Mouse (Mus musculus): Measurements from ENCODE around the gene Pik3r2. TPM values are rescaled to one million over a fixed set of nuclear protein-coding genes. Genes with fewer than 3 reads are reported as not detected.

Pik3r2 gene
- polyA plus RNA-seq, 1 experiment from 2014 or later: 27.3 TPM

DNA sequence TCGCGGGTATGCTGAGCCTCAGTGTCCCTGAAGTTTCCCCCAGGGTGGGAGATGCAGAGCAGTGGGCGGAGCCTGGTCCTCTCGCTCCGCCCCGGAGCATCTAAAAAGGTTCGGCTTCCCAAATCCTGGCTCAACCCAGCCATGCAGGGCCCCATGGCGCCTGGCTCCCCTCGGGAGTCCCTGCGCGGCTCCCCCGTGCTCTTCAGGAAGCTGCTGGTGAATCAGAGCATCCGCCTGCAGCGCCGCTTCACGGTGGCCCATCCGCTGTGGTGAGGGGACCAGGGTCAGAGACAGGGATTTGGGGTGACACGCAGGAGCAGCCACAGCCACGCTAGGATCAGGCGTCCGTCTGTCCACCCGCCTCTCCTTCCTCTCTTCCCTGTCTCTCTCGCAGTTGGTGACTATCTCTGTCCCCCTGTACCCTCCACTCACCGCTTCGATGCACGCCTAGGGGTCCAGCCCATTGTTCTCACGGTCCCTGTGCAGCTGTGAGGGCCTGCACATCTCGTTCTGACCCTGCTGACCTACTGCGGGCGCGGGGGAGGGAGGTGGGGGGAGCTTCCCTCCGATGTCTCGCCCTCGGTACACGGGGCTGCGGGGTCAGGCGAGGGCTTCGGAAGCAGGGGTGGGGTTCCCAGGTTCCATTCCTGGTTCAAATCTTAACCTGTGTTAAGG is 33.4 kb downstream of the Pik3r2 start:
- ATAC-seq: peak; percentile 23; the same call in 1 of the 2 replicates
- Histone ChIP-seq H3K36me3 (no peaks in the 10 kb centered on the region), H3K9me3 (replicated peaks) (no peaks in the 10 kb centered on the region), H3K27me3 (replicated peaks) (peaks cover 97% of the 10 kb centered on the region), H3K4me2 (peak overlapping the region; percentile 53), H3K4me3 (peak overlapping the region; percentile 26; the same call in 1 of the 2 replicates), H3K27ac (no peak overlapping the region), H3K4me1 (peaks cover 13% of the 10 kb centered on the region), H3K9ac (no peak overlapping the region)
- 4% methylated on average over 38 of the region's 38 CpGs for WGBS (ENCODE audit: insufficient replicate concordance)

- no peaks in the 10 kb centered on the region for H3K9me3 ChIP-seq (replicated peaks)
- no peak for ATAC-seq
- no peaks in the 10 kb centered on the region for H3K36me3 ChIP-seq
- H3K4me3 ChIP-seq: no peak overlapping the region
- WGBS (ENCODE audit: insufficient replicate concordance): 60% methylated on average over 11 of the region's 11 CpGs
- peaks cover 13% of the 10 kb centered on the region for H3K4me1 ChIP-seq
- no peak overlapping the region for H3K4me2 ChIP-seq
- peaks cover 97% of the 10 kb centered on the region for H3K27me3 ChIP-seq (replicated peaks)
- H3K27ac ChIP-seq: no peak overlapping the region
- no peak overlapping the region for H3K9ac ChIP-seq
Measured at GRCm38 (mm10) chr8:70742176-70742575, 34.3 kb downstream of the Pik3r2 start.

DNA sequence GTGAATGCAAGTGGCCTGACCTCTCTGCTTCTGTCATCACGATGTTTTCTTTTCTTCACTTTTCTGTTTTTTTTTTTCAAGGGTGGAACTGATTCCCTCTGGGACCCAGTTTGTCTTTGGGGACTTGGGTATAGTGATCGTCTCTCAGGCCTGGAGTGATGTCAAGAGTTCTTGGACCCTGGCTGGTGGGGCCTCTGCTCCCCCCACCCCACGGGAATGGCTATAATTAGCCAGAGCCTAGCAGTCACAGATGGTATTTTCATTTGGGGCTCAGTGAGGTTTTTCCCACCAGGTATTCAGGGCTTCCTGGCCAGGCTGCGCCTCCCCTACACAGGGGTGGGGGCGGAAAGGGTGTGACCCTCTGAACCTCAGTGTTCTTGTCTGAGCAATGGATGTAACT is 34.9 kb downstream of the Pik3r2 start:
- no peak overlapping the region for H3K4me3 ChIP-seq
- 59% methylated on average over 5 of the region's 5 CpGs for WGBS (ENCODE audit: insufficient replicate concordance)
- H3K36me3 ChIP-seq: no peaks in the 10 kb centered on the region
- no peak for ATAC-seq
- no peak overlapping the region for H3K4me2 ChIP-seq
- peaks cover 93% of the 10 kb centered on the region for H3K27me3 ChIP-seq (replicated peaks)
- no peak overlapping the region for H3K9ac ChIP-seq
- H3K9me3 ChIP-seq (replicated peaks): no peaks in the 10 kb centered on the region
- no peak overlapping the region for H3K27ac ChIP-seq
- peaks cover 13% of the 10 kb centered on the region for H3K4me1 ChIP-seq

DNA sequence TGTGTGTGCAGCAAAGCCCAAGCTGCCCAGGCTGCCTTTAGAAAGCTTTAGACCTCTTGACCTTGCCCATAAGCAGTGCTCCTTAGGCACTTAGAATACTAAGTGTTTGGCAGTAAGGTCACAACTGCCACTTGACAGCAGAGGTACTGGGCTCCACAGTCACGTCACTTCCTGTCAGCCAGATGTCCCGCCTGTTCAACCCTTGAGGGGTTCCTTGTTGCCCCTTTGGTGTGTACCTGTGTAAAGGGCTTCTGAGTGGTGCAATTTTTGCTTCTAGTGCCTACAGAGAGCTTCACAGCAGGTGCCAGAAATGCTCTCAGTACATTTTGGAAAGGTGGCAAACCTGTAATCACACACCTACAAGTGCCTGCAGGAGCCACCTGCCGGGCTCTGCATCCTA is 38.3 kb downstream of the Pik3r2 start:
- H3K27me3 ChIP-seq (replicated peaks): peaks cover 65% of the 10 kb centered on the region
- no peaks in the 10 kb centered on the region for H3K9me3 ChIP-seq (replicated peaks)
- H3K4me3 ChIP-seq: no peak overlapping the region
- 37% methylated on average over 3 of the region's 3 CpGs for WGBS (ENCODE audit: insufficient replicate concordance)
- no peak overlapping the region for H3K27ac ChIP-seq
- ATAC-seq: no peak
- no peaks in the 10 kb centered on the region for H3K36me3 ChIP-seq
- H3K4me1 ChIP-seq: peaks cover 4% of the 10 kb centered on the region; the same call in 1 of the 2 replicates
- no peak overlapping the region for H3K9ac ChIP-seq
- no peak overlapping the region for H3K4me2 ChIP-seq

GRCm38 (mm10) chr8:70737705-70738104 is 38.8 kb downstream of the Pik3r2 start:
- no peak for ATAC-seq
- Histone ChIP-seq H3K4me3 (no peak overlapping the region), H3K4me2 (no peak overlapping the region), H3K4me1 (no peaks in the 10 kb centered on the region), H3K27me3 (replicated peaks) (peaks cover 65% of the 10 kb centered on the region), H3K9ac (no peak overlapping the region), H3K9me3 (replicated peaks) (no peaks in the 10 kb centered on the region), H3K27ac (no peak overlapping the region), H3K36me3 (no peaks in the 10 kb centered on the region)
- 54% methylated on average over 5 of the region's 5 CpGs for WGBS (ENCODE audit: insufficient replicate concordance)

- 65% methylated on average over 4 of the region's 4 CpGs for WGBS (ENCODE audit: insufficient replicate concordance)
Measured at GRCm38 (mm10) chr8:70730956-70731355, 45.6 kb downstream of the Pik3r2 start.

GRCm38 (mm10) chr8:70729808-70730475 is 46.6 kb downstream of the Pik3r2 start:
- no peak for ATAC-seq

More at GRCm38 (mm10) chr8:70730956-70731355, 45.6 kb downstream of the Pik3r2 start:
- Histone ChIP-seq H3K9me3 (replicated peaks) (no peaks in the 10 kb centered on the region), H3K4me2 (no peak overlapping the region), H3K4me3 (no peak overlapping the region), H3K4me1 (peaks cover 18% of the 10 kb centered on the region; the same call in 1 of the 2 replicates), H3K27me3 (replicated peaks) (peaks cover 77% of the 10 kb centered on the region), H3K36me3 (no peaks in the 10 kb centered on the region), H3K27ac (no peak overlapping the region), H3K9ac (no peak overlapping the region)
- no peak for ATAC-seq

DNA sequence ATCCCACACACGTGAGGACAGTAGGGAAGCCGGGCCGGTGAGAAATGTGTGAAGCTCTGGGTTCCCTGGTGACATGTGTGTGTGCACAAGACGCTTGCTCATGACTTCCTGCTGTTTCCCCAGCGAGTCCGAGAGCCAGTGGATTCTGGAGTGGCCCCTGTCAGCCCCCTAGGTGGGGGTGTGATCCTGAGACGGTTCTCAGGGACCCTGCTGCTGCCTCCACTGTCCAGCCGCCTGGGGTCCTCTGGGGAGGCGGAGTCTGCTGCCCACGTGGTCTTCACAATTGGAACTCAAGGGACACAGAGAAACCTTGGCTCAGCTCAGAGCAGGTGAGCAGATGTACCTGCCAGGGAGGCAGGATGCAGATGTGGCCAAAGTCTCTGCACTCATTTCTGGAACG is 49.8 kb downstream of the Pik3r2 start:
- Histone ChIP-seq H3K4me1 (peaks cover 18% of the 10 kb centered on the region; the same call in 1 of the 2 replicates), H3K9ac (no peak overlapping the region), H3K27ac (no peak overlapping the region), H3K9me3 (replicated peaks) (no peaks in the 10 kb centered on the region), H3K27me3 (replicated peaks) (peaks cover 76% of the 10 kb centered on the region), H3K4me3 (no peak overlapping the region), H3K36me3 (no peaks in the 10 kb centered on the region), H3K4me2 (no peak overlapping the region)
- no peak for ATAC-seq
- 45% methylated on average over 11 of the region's 11 CpGs for WGBS (ENCODE audit: insufficient replicate concordance)

More at GRCm38 (mm10) chr8:70729808-70730475, 46.6 kb downstream of the Pik3r2 start:
- H3K9ac ChIP-seq: peak overlapping the region; percentile 25; the same call in 1 of the 2 replicates
- no peaks in the 10 kb centered on the region for H3K36me3 ChIP-seq
- H3K4me3 ChIP-seq: peak overlapping the region; percentile 42
- 4% methylated on average over 34 of the region's 34 CpGs for WGBS (ENCODE audit: insufficient replicate concordance)
- H3K27ac ChIP-seq: no peak overlapping the region
- H3K4me1 ChIP-seq: peaks cover 18% of the 10 kb centered on the region; the same call in 1 of the 2 replicates
- H3K27me3 ChIP-seq (replicated peaks): peaks cover 80% of the 10 kb centered on the region
- H3K9me3 ChIP-seq (replicated peaks): no peaks in the 10 kb centered on the region
- H3K4me2 ChIP-seq: peak overlapping the region; percentile 59

DNA sequence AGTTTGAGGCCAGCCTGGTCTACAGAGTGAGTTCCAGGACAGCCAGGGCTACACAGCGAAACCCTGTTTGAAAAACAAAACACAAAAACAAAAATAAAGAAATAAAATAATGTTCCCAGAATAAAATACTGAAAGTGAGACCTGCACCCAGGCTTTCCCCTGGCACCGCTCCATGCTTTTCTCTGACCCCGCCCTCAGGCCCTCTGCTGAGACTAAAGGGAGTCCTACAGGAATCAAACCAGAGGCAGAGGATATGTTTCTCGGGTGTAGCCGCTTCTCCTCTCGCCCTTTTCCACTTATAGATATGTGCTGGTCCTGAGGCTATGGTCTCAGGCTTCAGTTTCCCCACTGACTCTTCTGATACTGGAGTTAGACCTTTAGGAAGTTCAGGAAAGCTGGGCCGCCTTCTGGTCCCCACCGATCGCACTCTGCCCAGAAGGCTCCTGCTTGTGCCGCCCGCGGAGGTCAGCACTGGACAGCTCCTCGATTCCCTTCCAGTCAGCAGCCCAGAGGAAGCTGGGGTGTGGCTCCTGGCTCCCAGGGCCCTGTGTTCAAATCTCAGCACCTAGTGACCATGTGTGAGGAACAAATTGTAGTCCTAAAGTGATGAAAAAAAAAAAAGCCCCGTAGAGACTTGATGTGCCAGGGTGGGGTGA is 50.6 kb downstream of the Pik3r2 start:
- H3K27me3 ChIP-seq (replicated peaks): peaks cover 68% of the 10 kb centered on the region
- ATAC-seq: no peak
- no peaks in the 10 kb centered on the region for H3K36me3 ChIP-seq
- no peak overlapping the region for H3K4me3 ChIP-seq
- H3K9ac ChIP-seq: no peak overlapping the region
- WGBS (ENCODE audit: insufficient replicate concordance): 21% methylated on average over 14 of the region's 14 CpGs
- no peak overlapping the region for H3K4me2 ChIP-seq
- H3K9me3 ChIP-seq (replicated peaks): no peaks in the 10 kb centered on the region
- peaks cover 18% of the 10 kb centered on the region; the same call in 1 of the 2 replicates for H3K4me1 ChIP-seq
- no peak overlapping the region for H3K27ac ChIP-seq

GRCm38 (mm10) chr8:70724216-70724615 is 52.3 kb downstream of the Pik3r2 start:
- Histone ChIP-seq H3K4me3 (no peak overlapping the region), H3K9me3 (replicated peaks) (no peaks in the 10 kb centered on the region), H3K4me2 (no peak overlapping the region), H3K36me3 (no peaks in the 10 kb centered on the region), H3K4me1 (peaks cover 9% of the 10 kb centered on the region; the same call in 1 of the 2 replicates), H3K27ac (peak overlapping the region; percentile 73), H3K27me3 (replicated peaks) (peaks cover 59% of the 10 kb centered on the region), H3K9ac (no peak overlapping the region; the same call in 1 of the 2 replicates)
- WGBS (ENCODE audit: insufficient replicate concordance): 64% methylated on average over 12 of the region's 12 CpGs
- ATAC-seq: 0 out of 2 replicates have a peak, but pooled peaks have one; percentile 1

GRCm38 (mm10) chr8:70723486-70724210 is 52.9 kb downstream of the Pik3r2 start, which contains the start of gene Pde4c:
TSS of gene Pde4c (plus strand) at chr8:70723720.
- Histone ChIP-seq H3K27ac (peak within 1 kb of the TSS; percentile 73), H3K4me2 (no peak within 1 kb of the TSS; the same call in 1 of the 2 replicates), H3K27me3 (replicated peaks) (peaks cover 54% of the 10 kb centered on the region), H3K4me3 (no peak within 1 kb of the TSS), H3K36me3 (no peaks in the 10 kb centered on the region), H3K9ac (no peak within 1 kb of the TSS; the same call in 1 of the 2 replicates), H3K9me3 (replicated peaks) (no peaks in the 10 kb centered on the region), H3K4me1 (peaks cover 9% of the 10 kb centered on the region; the same call in 1 of the 2 replicates)
- ATAC-seq: peak; percentile 52
- WGBS (ENCODE audit: insufficient replicate concordance): 50% methylated on average over 7 of the region's 7 CpGs

Measured in liver, embryonic 12.5 days (tissue).